Mouse (Mus musculus) E14TG2a.4 (cell line): ENCODE results near the gene Lhcgr.

ENCODE experiments used
- CTCF ChIP-seq: conservative IDR thresholded peaks from 2 replicates; pipeline ENCODE4 v1.5.1; 2014; ENCODE audit warnings: low read length
- NANOG ChIP-seq: IDR thresholded peaks from 2 replicates; pipeline ENCODE4 v1.6.1; 2014; ENCODE audit warnings: borderline replicate concordance, low read length, mixed read lengths
- POU5F1 ChIP-seq: IDR thresholded peaks from 2 replicates; pipeline ENCODE4 v1.6.1; 2014; ENCODE audit warnings: low read length, borderline replicate concordance

GRCm38 (mm10) chr17:88786881-88787280, 4.9 kb downstream of the Lhcgr start:
- TF ChIP-seq CTCF: no peak
- no peak for TF ChIP-seq POU5F1
- TF ChIP-seq NANOG: no peak
